Mouse (Mus musculus) heart, embryonic 15.5 days (tissue): ENCODE results near the gene Vti1a. TPM values are rescaled to one million over a fixed set of nuclear protein-coding genes. Genes with fewer than 3 reads are reported as not detected.

Experiments used
- ATAC-seq: fragments of 200-750 bp; cut with Nextera tagmentation; replicated peaks from 2 replicates; pipeline ENCODE4 v1.8.0; 2017; ENCODE audit warnings: low read depth, moderate TSS enrichment; ENCODE audit not compliant: insufficient number of reproducible peaks, insufficient read depth, low FRiP score
- H3K27ac ChIP-seq: fragments of 300-500 bp; sonication (generic); 2 replicates; pipeline ENCODE4 v1.5.1; 2015; ENCODE audit warnings: mild to moderate bottlenecking, inconsistent platforms
- H3K27me3 ChIP-seq: fragments of 300-500 bp; sonication (generic); 2 replicates; pipeline ENCODE4 v1.6.1; 2015; ENCODE audit warnings: inconsistent platforms
- H3K36me3 ChIP-seq: fragments of 300-500 bp; sonication (generic); 2 replicates; pipeline ENCODE4 v1.6.1; 2015; ENCODE audit warnings: mild to moderate bottlenecking, inconsistent platforms
- H3K4me1 ChIP-seq: fragments of 300-500 bp; sonication (generic); replicated peaks from 2 replicates; pipeline ENCODE4 v1.6.1; 2015; ENCODE audit warnings: inconsistent platforms
- H3K4me2 ChIP-seq: fragments of 300-500 bp; sonication (generic); 2 replicates; pipeline ENCODE4 v1.6.1; 2015; ENCODE audit warnings: inconsistent platforms, mild to moderate bottlenecking, moderate library complexity
- H3K4me3 ChIP-seq: fragments of 300-500 bp; sonication (generic); 2 replicates; pipeline ENCODE4 v1.5.1; 2015; ENCODE audit warnings: mild to moderate bottlenecking, inconsistent platforms
- H3K9ac ChIP-seq: fragments of 300-500 bp; sonication (generic); 2 replicates; pipeline ENCODE4 v1.6.1; 2015; ENCODE audit warnings: mild to moderate bottlenecking, inconsistent platforms
- H3K9me3 ChIP-seq: fragments of 300-500 bp; sonication (generic); replicated peaks from 2 replicates; pipeline ENCODE4 v1.6.1; 2016; ENCODE audit warnings: inconsistent platforms
- WGBS: fragments of 180-500 bp; shearing (Covaris S2); methylation state at CpG from one replicate; pipeline ENCODE4 v1.1.7; 2015; ENCODE audit warnings: mixed read lengths; 5-methylcytosine and 5-hydroxymethylcytosine counted together
- polyA plus RNA-seq: library from polyadenylated mRNA; unstranded; fragments of >200 nt; fragmentation: Nextera tagmentation; extraction: Ambion mirVana; gene quantifications from 2 replicates; pipeline ENCODE4 v1.2.1, GENCODE M21; 2015

Gene Vti1a
- polyA plus RNA-seq, 1 experiment from 2014 or later = 13.1 TPM

GRCm38 (mm10) chr19:55545529-55545928 is 229.4 kb downstream of the Vti1a start:
- 0 out of 2 replicates have a peak, but pooled peaks have one; percentile 41 for ATAC-seq
- Histone ChIP-seq H3K36me3 (no peaks in the 10 kb centered on the region), H3K4me1 (peaks cover 21% of the 10 kb centered on the region), H3K9ac (no peak overlapping the region), H3K9me3 (no peaks in the 10 kb centered on the region), H3K27ac (no peak overlapping the region), H3K4me3 (no peak overlapping the region), H3K27me3 (no peaks in the 10 kb centered on the region), H3K4me2 (no peak overlapping the region)
- 38% methylated on average over 9 of the region's 9 CpGs for WGBS

- no peak for ATAC-seq
- Histone ChIP-seq H3K27ac (no peak overlapping the region), H3K9me3 (no peaks in the 10 kb centered on the region), H3K36me3 (no peaks in the 10 kb centered on the region), H3K4me1 (peaks cover 23% of the 10 kb centered on the region), H3K9ac (no peak overlapping the region), H3K4me3 (no peak overlapping the region), H3K27me3 (no peaks in the 10 kb centered on the region), H3K4me2 (no peak overlapping the region)
- 80% methylated on average over 13 of the region's 13 CpGs for WGBS
Observed at GRCm38 (mm10) chr19:55546009-55546528, 230.0 kb downstream of the Vti1a start.

- WGBS = 84% methylated on average over 10 of the region's 10 CpGs
- ATAC-seq = no peak
Observed at GRCm38 (mm10) chr19:55548206-55548605, 232.1 kb downstream of the Vti1a start.

GRCm38 (mm10) chr19:55548656-55549055 is 232.6 kb downstream of the Vti1a start:
- Histone ChIP-seq H3K4me2 (no peak overlapping the region), H3K36me3 (no peaks in the 10 kb centered on the region), H3K9me3 (no peaks in the 10 kb centered on the region), H3K9ac (no peak overlapping the region), H3K4me3 (no peak overlapping the region), H3K27me3 (no peaks in the 10 kb centered on the region; the same call in 1 of the 2 replicates), H3K27ac (no peak overlapping the region), H3K4me1 (peaks cover 24% of the 10 kb centered on the region)
- no peak for ATAC-seq
- 67% methylated on average over 10 of the region's 10 CpGs for WGBS

More at GRCm38 (mm10) chr19:55548206-55548605, 232.1 kb downstream of the Vti1a start:
- no peak overlapping the region for H3K27ac ChIP-seq
- no peak overlapping the region for H3K4me2 ChIP-seq
- peaks cover 24% of the 10 kb centered on the region for H3K4me1 ChIP-seq
- no peaks in the 10 kb centered on the region for H3K36me3 ChIP-seq
- no peak overlapping the region for H3K9ac ChIP-seq
- no peaks in the 10 kb centered on the region for H3K27me3 ChIP-seq
- no peaks in the 10 kb centered on the region for H3K9me3 ChIP-seq
- H3K4me3 ChIP-seq = no peak overlapping the region

GRCm38 (mm10) chr19:55550176-55550575 is 234.1 kb downstream of the Vti1a start:
- no peak for ATAC-seq
- Histone ChIP-seq H3K4me2 (no peak overlapping the region), H3K27me3 (no peaks in the 10 kb centered on the region; the same call in 1 of the 2 replicates), H3K9ac (no peak overlapping the region), H3K27ac (no peak overlapping the region), H3K4me3 (no peak overlapping the region), H3K36me3 (no peaks in the 10 kb centered on the region), H3K4me1 (peaks cover 19% of the 10 kb centered on the region), H3K9me3 (no peaks in the 10 kb centered on the region)
- 92% methylated on average over 6 of the region's 6 CpGs for WGBS

GRCm38 (mm10) chr19:55552339-55552738 is 236.2 kb downstream of the Vti1a start:
- H3K4me3 ChIP-seq = no peak overlapping the region
- no peak for ATAC-seq
- 36% methylated on average over 7 of the region's 7 CpGs for WGBS
- H3K4me1 ChIP-seq = peaks cover 26% of the 10 kb centered on the region
- H3K9me3 ChIP-seq = no peaks in the 10 kb centered on the region
- no peak overlapping the region for H3K27ac ChIP-seq
- no peak overlapping the region for H3K4me2 ChIP-seq
- no peak overlapping the region for H3K9ac ChIP-seq
- H3K27me3 ChIP-seq = no peaks in the 10 kb centered on the region; the same call in 1 of the 2 replicates
- H3K36me3 ChIP-seq = no peaks in the 10 kb centered on the region

- 72% methylated on average over 7 of the region's 7 CpGs for WGBS
- H3K4me2 ChIP-seq = no peak overlapping the region
- H3K27ac ChIP-seq = no peak overlapping the region
- H3K4me3 ChIP-seq = no peak overlapping the region
- H3K27me3 ChIP-seq = no peaks in the 10 kb centered on the region; the same call in 1 of the 2 replicates
- peaks cover 26% of the 10 kb centered on the region for H3K4me1 ChIP-seq
- H3K9ac ChIP-seq = no peak overlapping the region
- H3K9me3 ChIP-seq = no peaks in the 10 kb centered on the region
- no peak for ATAC-seq
- H3K36me3 ChIP-seq = no peaks in the 10 kb centered on the region
Observed at GRCm38 (mm10) chr19:55552861-55553260, 236.8 kb downstream of the Vti1a start.

GRCm38 (mm10) chr19:55554295-55554694 is 238.2 kb downstream of the Vti1a start:
- no peaks in the 10 kb centered on the region; the same call in 1 of the 2 replicates for H3K27me3 ChIP-seq
- ATAC-seq = no peak
- no peak overlapping the region for H3K9ac ChIP-seq

GRCm38 (mm10) chr19:55554703-55555102 is 238.6 kb downstream of the Vti1a start:
- Histone ChIP-seq H3K36me3 (no peaks in the 10 kb centered on the region), H3K27me3 (peaks cover 2% of the 10 kb centered on the region; the same call in 1 of the 2 replicates), H3K4me3 (no peak overlapping the region), H3K9me3 (no peaks in the 10 kb centered on the region), H3K9ac (no peak overlapping the region), H3K4me2 (no peak overlapping the region), H3K4me1 (peaks cover 22% of the 10 kb centered on the region), H3K27ac (no peak overlapping the region)
- no peak for ATAC-seq
- WGBS = 86% methylated on average over 9 of the region's 9 CpGs

More at GRCm38 (mm10) chr19:55554295-55554694, 238.2 kb downstream of the Vti1a start:
- Histone ChIP-seq H3K4me1 (peaks cover 22% of the 10 kb centered on the region), H3K4me3 (no peak overlapping the region), H3K9me3 (no peaks in the 10 kb centered on the region), H3K4me2 (no peak overlapping the region), H3K27ac (no peak overlapping the region), H3K36me3 (no peaks in the 10 kb centered on the region)
- WGBS = 57% methylated on average over 5 of the region's 5 CpGs

- Histone ChIP-seq H3K27me3 (peaks cover 2% of the 10 kb centered on the region; the same call in 1 of the 2 replicates), H3K4me1 (peaks cover 19% of the 10 kb centered on the region), H3K9ac (no peak overlapping the region), H3K36me3 (no peaks in the 10 kb centered on the region), H3K27ac (peak overlapping the region; percentile 69), H3K9me3 (no peaks in the 10 kb centered on the region), H3K4me3 (peak overlapping the region; percentile 2; the same call in 1 of the 2 replicates), H3K4me2 (peak overlapping the region; percentile 42)
- peak; percentile 70 for ATAC-seq
- 33% methylated on average over 21 of the region's 21 CpGs for WGBS
Observed at GRCm38 (mm10) chr19:55556168-55556999, 240.3 kb downstream of the Vti1a start.

GRCm38 (mm10) chr19:55559331-55559730 is 243.2 kb downstream of the Vti1a start:
- 47% methylated on average over 12 of the region's 12 CpGs for WGBS
- peaks cover 35% of the 10 kb centered on the region for H3K4me1 ChIP-seq
- no peak overlapping the region for H3K27ac ChIP-seq
- no peak overlapping the region for H3K4me2 ChIP-seq
- no peaks in the 10 kb centered on the region for H3K9me3 ChIP-seq
- H3K27me3 ChIP-seq = 0 out of 2 replicates have a peak, but pooled peaks cover 2% of the 10 kb centered on the region
- no peak for ATAC-seq
- no peaks in the 10 kb centered on the region for H3K36me3 ChIP-seq
- no peak overlapping the region for H3K4me3 ChIP-seq
- no peak overlapping the region for H3K9ac ChIP-seq
